Mouse (Mus musculus): ENCODE measurements around the gene Ugt1a5. TPM values are rescaled to one million over a fixed set of nuclear protein-coding genes. Genes with fewer than 3 reads are reported as not detected.

The Ugt1a5 gene
- polyA plus RNA-seq, 1 experiment from 2014 or later: not detected

DNA sequence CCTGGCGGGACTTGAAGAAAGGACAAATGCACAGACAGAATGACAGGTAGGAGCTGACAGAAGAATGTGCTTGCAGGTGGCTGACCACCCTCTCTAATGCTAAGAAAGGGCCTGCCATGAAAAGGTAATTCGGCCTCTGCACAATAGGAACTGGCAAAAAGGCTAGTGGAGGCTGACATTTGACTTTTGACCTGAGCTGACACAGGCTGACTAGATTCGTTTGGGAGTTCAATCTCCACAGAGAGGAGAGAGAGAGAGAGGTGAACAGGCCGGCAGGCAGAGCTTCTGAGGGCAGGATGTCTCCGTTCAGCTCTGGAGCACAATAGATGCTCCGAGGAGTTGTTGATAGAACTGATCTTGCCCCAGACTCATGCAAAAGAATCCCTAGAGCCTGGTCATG, 80.6 kb downstream of the Ugt1a5 start:
- Histone ChIP-seq H3K27ac (replicated peaks; ENCODE audit: low read depth, low read length) (no peak overlapping the region), H3K9ac (ENCODE audit: low read depth, low read length) (no peak overlapping the region), H3K9me3 (ENCODE audit: control insufficient read depth, low read length) (peaks cover 93% of the 10 kb centered on the region), H3K36me3 (ENCODE audit: control insufficient read depth, insufficient read depth, low read length) (no peaks in the 10 kb centered on the region), H3K4me1 (ENCODE audit: control insufficient read depth, insufficient read depth, low read length) (no peaks in the 10 kb centered on the region), H3K4me2 (ENCODE audit: low read depth, low read length) (no peak overlapping the region), H3K4me3 (ENCODE audit: low read depth, low read length) (no peak overlapping the region), H3K27me3 (replicated peaks; ENCODE audit: control insufficient read depth, insufficient read depth, low read length) (no peaks in the 10 kb centered on the region)
- ATAC-seq (ENCODE audit: low read depth) (no peak), DNase-seq (ENCODE audit: low spot score) (no peak)
- WGBS: 48% methylated on average over 6 of the region's 6 CpGs

- Histone ChIP-seq H3K4me3 (ENCODE audit: low read depth, low read length) (no peak overlapping the region), H3K27me3 (replicated peaks; ENCODE audit: control insufficient read depth, insufficient read depth, low read length) (no peaks in the 10 kb centered on the region), H3K4me1 (ENCODE audit: control insufficient read depth, insufficient read depth, low read length) (no peaks in the 10 kb centered on the region), H3K9ac (ENCODE audit: low read depth, low read length) (no peak overlapping the region), H3K9me3 (ENCODE audit: control insufficient read depth, low read length) (peaks cover 91% of the 10 kb centered on the region), H3K27ac (replicated peaks; ENCODE audit: low read depth, low read length) (no peak overlapping the region), H3K4me2 (ENCODE audit: low read depth, low read length) (no peak overlapping the region), H3K36me3 (ENCODE audit: control insufficient read depth, insufficient read depth, low read length) (no peaks in the 10 kb centered on the region)
- WGBS: 55% methylated on average over 2 of the region's 2 CpGs
- ATAC-seq (ENCODE audit: low read depth) (no peak), DNase-seq (ENCODE audit: low spot score) (no peak)
These were observed 81.8 kb downstream of the Ugt1a5 start for GRCm38 (mm10) chr1:88247660-88248059.

DNA sequence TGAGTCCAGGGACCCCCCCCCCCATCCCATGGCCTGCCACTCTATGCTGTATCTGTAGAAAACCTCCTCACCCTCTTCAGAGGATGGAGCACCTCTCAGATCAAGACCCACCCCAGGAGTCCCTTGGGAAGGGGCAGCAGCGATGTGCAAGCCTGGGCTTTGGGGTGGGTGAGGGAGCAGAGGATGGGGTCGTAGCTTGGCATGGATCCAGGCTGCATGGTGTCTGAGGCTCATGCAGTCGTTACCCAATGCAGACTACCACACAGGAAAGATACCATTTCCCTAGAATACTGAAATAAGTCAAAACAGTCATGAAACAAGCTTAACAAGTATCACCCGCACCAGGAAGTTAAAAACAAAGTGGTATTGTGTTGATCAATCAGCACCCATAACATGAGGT, 82.8 kb downstream of the Ugt1a5 start:
- H3K4me3 ChIP-seq (ENCODE audit: low read depth, low read length): no peak overlapping the region
- H3K9ac ChIP-seq (ENCODE audit: low read depth, low read length): no peak overlapping the region
- no peak overlapping the region for H3K4me2 ChIP-seq (ENCODE audit: low read depth, low read length)
- 66% methylated on average over 4 of the region's 4 CpGs for WGBS
- no peaks in the 10 kb centered on the region for H3K36me3 ChIP-seq (ENCODE audit: control insufficient read depth, insufficient read depth, low read length)
- H3K27me3 ChIP-seq (replicated peaks; ENCODE audit: control insufficient read depth, insufficient read depth, low read length): no peaks in the 10 kb centered on the region
- H3K27ac ChIP-seq (replicated peaks; ENCODE audit: low read depth, low read length): no peak overlapping the region
- DNase-seq (ENCODE audit: low spot score) (no peak), ATAC-seq (ENCODE audit: low read depth) (peak; percentile 10; the same call in 1 of the 2 replicates)
- H3K4me1 ChIP-seq (ENCODE audit: control insufficient read depth, insufficient read depth, low read length): no peaks in the 10 kb centered on the region
- peaks cover 93% of the 10 kb centered on the region for H3K9me3 ChIP-seq (ENCODE audit: control insufficient read depth, low read length)

DNA sequence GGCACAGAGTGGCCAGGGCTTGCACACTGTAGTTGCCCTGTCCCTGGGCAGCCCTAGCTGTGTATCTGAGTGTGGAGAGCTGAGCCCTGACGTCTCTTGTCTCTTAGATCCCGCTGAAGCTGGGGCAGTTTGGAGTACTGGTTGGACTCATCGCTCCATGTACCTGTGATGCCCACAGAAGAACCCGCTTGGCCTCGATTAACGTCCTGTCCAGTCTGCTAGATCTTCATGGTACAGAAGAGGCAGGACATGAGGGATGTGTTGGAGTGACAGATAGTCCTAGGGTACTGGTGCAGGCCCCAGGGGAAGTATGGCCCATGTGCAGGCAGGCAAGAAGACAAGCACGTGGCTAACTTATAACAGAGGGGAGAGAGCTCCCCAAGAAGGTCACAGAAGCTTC, 83.8 kb downstream of the Ugt1a5 start:
- Histone ChIP-seq H3K36me3 (ENCODE audit: control insufficient read depth, insufficient read depth, low read length) (no peaks in the 10 kb centered on the region), H3K27me3 (replicated peaks; ENCODE audit: control insufficient read depth, insufficient read depth, low read length) (no peaks in the 10 kb centered on the region), H3K4me2 (ENCODE audit: low read depth, low read length) (no peak overlapping the region), H3K4me3 (ENCODE audit: low read depth, low read length) (no peak overlapping the region), H3K4me1 (ENCODE audit: control insufficient read depth, insufficient read depth, low read length) (no peaks in the 10 kb centered on the region), H3K9ac (ENCODE audit: low read depth, low read length) (no peak overlapping the region), H3K9me3 (ENCODE audit: control insufficient read depth, low read length) (peaks cover 90% of the 10 kb centered on the region), H3K27ac (replicated peaks; ENCODE audit: low read depth, low read length) (no peak overlapping the region)
- DNase-seq (ENCODE audit: low spot score): no peak
- WGBS: 76% methylated on average over 7 of the region's 7 CpGs
- ATAC-seq (ENCODE audit: low read depth): no peak

GRCm38 (mm10) chr1:88250023-88250422, 84.2 kb downstream of the Ugt1a5 start:
- ATAC-seq (ENCODE audit: low read depth): no peak
- 75% methylated on average over 5 of the region's 5 CpGs for WGBS
- peaks cover 90% of the 10 kb centered on the region for H3K9me3 ChIP-seq (ENCODE audit: control insufficient read depth, low read length)
- H3K4me1 ChIP-seq (ENCODE audit: control insufficient read depth, insufficient read depth, low read length): no peaks in the 10 kb centered on the region
- no peaks in the 10 kb centered on the region for H3K36me3 ChIP-seq (ENCODE audit: control insufficient read depth, insufficient read depth, low read length)
- no peak for DNase-seq (ENCODE audit: low spot score)
- H3K4me3 ChIP-seq (ENCODE audit: low read depth, low read length): no peak overlapping the region
- no peak overlapping the region for H3K27ac ChIP-seq (replicated peaks; ENCODE audit: low read depth, low read length)
- no peak overlapping the region for H3K4me2 ChIP-seq (ENCODE audit: low read depth, low read length)
- no peaks in the 10 kb centered on the region for H3K27me3 ChIP-seq (replicated peaks; ENCODE audit: control insufficient read depth, insufficient read depth, low read length)
- H3K9ac ChIP-seq (ENCODE audit: low read depth, low read length): no peak overlapping the region

GRCm38 (mm10) chr1:88253106-88253505, 87.3 kb downstream of the Ugt1a5 start:
- no peaks in the 10 kb centered on the region for H3K4me1 ChIP-seq (ENCODE audit: control insufficient read depth, insufficient read depth, low read length)
- H3K9ac ChIP-seq (ENCODE audit: low read depth, low read length): no peak overlapping the region
- WGBS: 76% methylated on average over 8 of the region's 8 CpGs
- H3K27me3 ChIP-seq (replicated peaks; ENCODE audit: control insufficient read depth, insufficient read depth, low read length): no peaks in the 10 kb centered on the region
- H3K36me3 ChIP-seq (ENCODE audit: control insufficient read depth, insufficient read depth, low read length): no peaks in the 10 kb centered on the region
- H3K27ac ChIP-seq (replicated peaks; ENCODE audit: low read depth, low read length): no peak overlapping the region
- no peak overlapping the region for H3K4me3 ChIP-seq (ENCODE audit: low read depth, low read length)
- ATAC-seq (ENCODE audit: low read depth) (no peak), DNase-seq (ENCODE audit: low spot score) (no peak)
- peaks cover 81% of the 10 kb centered on the region for H3K9me3 ChIP-seq (ENCODE audit: control insufficient read depth, low read length)
- H3K4me2 ChIP-seq (ENCODE audit: low read depth, low read length): no peak overlapping the region

DNA sequence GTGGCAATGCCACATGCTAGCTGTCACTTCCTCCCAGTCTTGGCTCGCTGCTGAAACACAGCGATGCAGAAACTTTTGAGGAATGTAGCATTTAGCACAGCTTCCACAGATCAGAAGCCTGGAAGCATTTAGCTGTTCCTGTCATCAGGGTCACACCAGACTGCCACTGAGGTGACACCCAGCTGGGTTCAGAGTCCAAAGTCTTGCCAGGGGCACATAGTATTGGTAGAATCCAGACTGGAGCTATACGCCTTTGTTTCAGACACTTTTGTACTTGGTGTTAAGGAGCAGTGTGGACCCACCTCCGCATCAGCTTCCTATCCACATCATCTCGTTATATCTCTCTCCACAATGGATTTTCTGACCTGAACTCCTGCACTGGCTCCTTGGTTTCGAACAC, 87.7 kb downstream of the Ugt1a5 start:
- DNase-seq (ENCODE audit: low spot score) (no peak), ATAC-seq (ENCODE audit: low read depth) (no peak)
- Histone ChIP-seq H3K9ac (ENCODE audit: low read depth, low read length) (no peak overlapping the region), H3K36me3 (ENCODE audit: control insufficient read depth, insufficient read depth, low read length) (no peaks in the 10 kb centered on the region), H3K4me2 (ENCODE audit: low read depth, low read length) (no peak overlapping the region), H3K4me1 (ENCODE audit: control insufficient read depth, insufficient read depth, low read length) (no peaks in the 10 kb centered on the region), H3K9me3 (ENCODE audit: control insufficient read depth, low read length) (peaks cover 76% of the 10 kb centered on the region), H3K27ac (replicated peaks; ENCODE audit: low read depth, low read length) (no peak overlapping the region), H3K4me3 (ENCODE audit: low read depth, low read length) (no peak overlapping the region), H3K27me3 (replicated peaks; ENCODE audit: control insufficient read depth, insufficient read depth, low read length) (no peaks in the 10 kb centered on the region)
- 68% methylated on average over 6 of the region's 6 CpGs for WGBS

DNA sequence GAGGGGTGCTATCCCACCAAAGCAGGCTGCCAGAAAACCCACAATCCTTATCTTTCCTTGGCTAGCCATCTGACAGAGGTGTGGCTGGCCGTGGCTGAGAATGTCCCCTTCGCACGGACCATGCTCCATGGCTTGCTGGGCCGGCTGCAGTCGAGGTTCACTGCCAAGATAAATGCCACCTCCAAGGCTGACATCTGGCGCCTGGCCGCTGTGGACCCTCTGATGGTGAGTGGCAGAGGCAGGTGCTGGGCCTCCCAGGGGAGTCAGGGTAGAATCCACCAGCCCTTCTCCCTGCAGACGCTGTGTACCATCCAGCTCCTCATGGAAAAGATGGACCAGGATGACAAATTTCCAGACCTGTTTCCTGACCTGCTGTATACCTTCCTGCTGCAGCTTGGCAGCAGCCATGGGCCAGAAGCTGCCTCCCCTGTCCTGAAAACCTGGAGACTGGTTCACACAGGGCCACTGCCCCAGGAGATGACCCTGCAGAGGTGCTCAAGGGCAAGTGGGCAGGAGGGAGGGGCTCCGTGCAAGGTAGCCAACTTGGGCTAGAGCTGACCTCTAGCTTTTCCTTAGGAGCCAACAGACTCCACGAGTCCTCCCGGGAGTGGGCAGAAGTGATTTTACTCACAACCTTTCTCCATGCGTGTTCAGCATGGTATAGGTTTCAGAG, 89.1 kb downstream of the Ugt1a5 start:
- DNase-seq (ENCODE audit: low spot score) (no peak), ATAC-seq (ENCODE audit: low read depth) (no peak)
- H3K9me3 ChIP-seq (ENCODE audit: control insufficient read depth, low read length): peaks cover 62% of the 10 kb centered on the region
- no peaks in the 10 kb centered on the region for H3K4me1 ChIP-seq (ENCODE audit: control insufficient read depth, insufficient read depth, low read length)
- H3K36me3 ChIP-seq (ENCODE audit: control insufficient read depth, insufficient read depth, low read length): peaks cover 6% of the 10 kb centered on the region
- H3K4me2 ChIP-seq (ENCODE audit: low read depth, low read length): no peak overlapping the region
- no peak overlapping the region for H3K9ac ChIP-seq (ENCODE audit: low read depth, low read length)
- H3K27ac ChIP-seq (replicated peaks; ENCODE audit: low read depth, low read length): no peak overlapping the region
- 86% methylated on average over 12 of the region's 12 CpGs for WGBS
- no peak overlapping the region for H3K4me3 ChIP-seq (ENCODE audit: low read depth, low read length)
- no peaks in the 10 kb centered on the region for H3K27me3 ChIP-seq (replicated peaks; ENCODE audit: control insufficient read depth, insufficient read depth, low read length)

DNA sequence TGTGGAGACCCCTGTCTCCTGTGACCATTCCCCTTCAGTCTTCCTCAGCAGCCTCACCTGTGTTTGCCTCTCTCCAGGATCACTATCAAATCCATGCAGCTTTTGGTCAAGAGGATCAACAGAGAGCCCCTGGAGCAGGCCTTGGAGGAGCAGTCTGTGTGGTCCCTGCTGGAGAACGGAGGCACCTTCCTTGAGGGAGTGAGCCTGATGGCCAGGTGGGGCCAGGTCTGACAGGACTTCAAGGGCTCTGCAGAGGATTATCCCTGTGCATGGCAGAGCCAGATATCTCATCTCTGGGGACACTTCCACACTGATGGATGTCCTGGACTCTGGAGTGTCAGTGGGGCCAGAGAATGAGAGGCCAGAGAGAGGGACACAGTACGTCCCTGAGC, 89.7 kb downstream of the Ugt1a5 start:
- 58% methylated on average over 2 of the region's 2 CpGs for whole genome bisulfite sequencing
- no peaks in the 10 kb centered on the region for H3K27me3 ChIP-seq (replicated peaks; ENCODE audit: control insufficient read depth, insufficient read depth, low read length)
- no peak for ATAC-seq (ENCODE audit: low read depth)

More for the DNA sequence above, 89.7 kb downstream of the Ugt1a5 start:
- H3K4me2 ChIP-seq (ENCODE audit: low read depth, low read length): no peak overlapping the region
- H3K27ac ChIP-seq (replicated peaks; ENCODE audit: low read depth, low read length): no peak overlapping the region
- no peak overlapping the region for H3K9ac ChIP-seq (ENCODE audit: low read depth, low read length)
- peaks cover 12% of the 10 kb centered on the region for H3K36me3 ChIP-seq (ENCODE audit: control insufficient read depth, insufficient read depth, low read length)
- H3K4me1 ChIP-seq (ENCODE audit: control insufficient read depth, insufficient read depth, low read length): no peaks in the 10 kb centered on the region
- H3K4me3 ChIP-seq (ENCODE audit: low read depth, low read length): no peak overlapping the region
- DNase-seq (ENCODE audit: low spot score): no peak
- peaks cover 57% of the 10 kb centered on the region for H3K9me3 ChIP-seq (ENCODE audit: control insufficient read depth, low read length)

Data from embryonic facial prominence, embryonic 14.5 days (tissue).